Mouse (Mus musculus) liver, postnatal 0 days (tissue): ENCODE data around the gene Sergef.

ENCODE experiments used
- CTCF ChIP-seq: sonication (generic); IDR thresholded peaks from 2 replicates; pipeline ENCODE4 v1.5.1; 2016; ENCODE audit warnings: antibody characterized with exemption, low read depth
- EP300 ChIP-seq: IDR thresholded peaks from 2 replicates; pipeline ENCODE4 v1.6.1; 2016; ENCODE audit warnings: antibody characterized with exemption, low read depth, mild to moderate bottlenecking

DNA sequence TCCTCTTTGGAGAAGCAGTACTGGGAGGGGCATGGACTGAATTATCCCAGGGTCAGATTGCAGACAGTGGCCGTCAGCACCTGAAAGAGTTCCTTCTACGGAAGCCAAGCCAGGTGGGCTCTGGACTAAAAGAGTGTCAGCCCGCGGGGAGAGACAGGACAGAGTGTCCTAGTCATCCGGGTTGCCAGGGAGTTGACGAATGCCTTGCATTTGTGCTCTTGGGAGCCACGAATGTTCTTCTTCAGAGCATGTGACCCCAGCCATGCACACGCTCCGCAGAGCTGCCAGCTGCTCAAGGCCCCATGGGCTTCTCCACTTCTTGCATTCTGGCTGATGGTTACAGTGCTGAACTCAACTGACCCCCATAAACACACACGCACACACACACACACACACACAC, 156.6 kb downstream of the Sergef start:
- TF ChIP-seq CTCF (no peak), EP300 (no peak)
